Mouse (Mus musculus): Measurements from ENCODE around the gene Phc2. TPM values are rescaled to one million over a fixed set of nuclear protein-coding genes. Genes with fewer than 3 reads are reported as not detected.
A peak's percentile ranks its signal among the peaks of the same experiment; 100 is the strongest.

Phc2 gene
- total RNA-seq, 1 experiment from 2014 or later = 15.0 TPM

GRCm38 (mm10) chr4:128759214-128759613, 104.7 kb downstream of the Phc2 start:
- ATAC-seq (replicated peaks; ENCODE audit: insufficient number of reproducible peaks, low FRiP score, low TSS enrichment, poor library complexity, severe bottlenecking) = no peak

GRCm38 (mm10) chr4:128760029-128760428, 105.5 kb downstream of the Phc2 start:
- ATAC-seq (replicated peaks; ENCODE audit: insufficient number of reproducible peaks, low FRiP score, low TSS enrichment, poor library complexity, severe bottlenecking) = no peak

DNA sequence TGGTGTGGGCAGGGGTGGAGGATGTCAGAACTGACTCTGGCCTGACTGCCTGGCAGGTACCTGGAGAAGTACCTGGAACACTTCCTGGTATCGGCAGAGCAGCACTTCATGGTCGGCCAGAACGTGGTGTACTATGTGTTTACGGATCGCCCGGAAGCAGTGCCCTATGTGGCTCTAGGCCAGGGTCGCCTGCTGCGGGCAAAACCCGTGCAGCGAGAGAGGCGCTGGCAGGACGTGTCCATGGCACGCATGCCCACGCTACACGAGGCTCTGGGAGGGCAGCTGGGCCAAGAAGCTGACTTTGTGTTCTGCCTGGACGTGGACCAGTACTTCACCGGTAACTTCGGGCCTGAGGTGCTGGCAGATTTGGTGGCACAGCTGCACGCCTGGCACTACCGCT, 112.4 kb downstream of the Phc2 start:
- ATAC-seq (replicated peaks; ENCODE audit: insufficient number of reproducible peaks, low FRiP score, low TSS enrichment, poor library complexity, severe bottlenecking) = no peak

DNA sequence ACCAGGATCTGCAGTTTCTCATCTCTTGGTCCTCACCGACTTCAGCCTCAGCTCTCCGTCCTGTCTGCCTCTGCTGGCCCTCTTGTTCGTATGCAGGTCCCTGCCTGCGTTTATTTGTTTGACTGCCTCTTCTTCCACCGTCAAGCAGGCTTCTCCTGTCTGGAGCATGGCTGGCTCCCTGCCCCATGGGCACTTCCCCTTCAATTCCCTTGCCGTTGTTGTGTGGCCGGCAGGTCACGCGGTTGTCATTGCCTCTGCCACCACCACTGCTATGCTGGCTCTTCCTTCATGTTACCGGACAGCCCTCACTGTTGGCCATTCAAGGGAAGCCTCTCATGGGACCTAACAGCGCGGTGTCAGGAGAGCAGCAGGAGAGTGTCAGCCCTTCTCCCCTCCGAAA, 113.6 kb downstream of the Phc2 start:
- ATAC-seq (replicated peaks; ENCODE audit: insufficient number of reproducible peaks, low FRiP score, low TSS enrichment, poor library complexity, severe bottlenecking) = no peak

DNA sequence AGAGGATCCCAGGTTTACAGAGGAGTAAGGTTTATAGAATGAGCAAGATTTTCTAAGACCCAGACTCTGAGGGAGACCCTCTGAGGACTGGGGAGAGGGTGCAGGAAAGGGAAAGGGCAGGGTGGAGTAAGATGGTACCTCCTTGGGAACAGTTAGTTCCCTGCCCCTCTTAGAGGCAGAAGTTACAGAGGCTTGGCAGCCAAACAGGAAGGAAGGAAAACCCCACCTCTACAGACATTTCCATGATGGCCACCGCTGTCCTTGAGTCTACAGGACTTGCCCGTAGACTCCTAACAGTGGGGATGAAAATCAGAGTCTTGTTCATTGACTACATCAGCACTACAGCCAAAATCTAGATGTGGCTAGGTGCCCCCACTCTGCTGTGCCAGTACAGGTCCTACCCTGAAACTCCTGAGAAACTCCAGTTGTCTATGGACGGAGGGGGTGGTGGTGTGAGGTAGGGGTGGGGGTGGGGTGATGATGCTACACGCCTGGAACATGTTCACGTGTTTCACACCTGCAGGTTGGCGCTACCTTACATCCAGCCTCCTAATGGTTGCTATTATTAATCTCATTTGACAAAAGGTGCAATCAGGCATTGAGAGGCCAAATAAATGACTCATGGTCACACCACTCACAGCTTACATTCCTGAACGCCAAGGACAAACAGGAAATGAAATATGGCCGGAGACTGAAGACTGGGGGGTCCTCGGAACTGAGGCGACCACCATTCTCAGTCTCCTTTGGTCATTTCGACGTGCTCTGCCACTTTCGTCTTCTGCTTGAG, 115.3 kb downstream of the Phc2 start:
- ATAC-seq (replicated peaks; ENCODE audit: insufficient number of reproducible peaks, low FRiP score, low TSS enrichment, poor library complexity, severe bottlenecking) = no peak

- ATAC-seq (replicated peaks; ENCODE audit: insufficient number of reproducible peaks, low FRiP score, low TSS enrichment, poor library complexity, severe bottlenecking) = no peak
Observed at GRCm38 (mm10) chr4:128770698-128771097, 116.2 kb downstream of the Phc2 start.

DNA sequence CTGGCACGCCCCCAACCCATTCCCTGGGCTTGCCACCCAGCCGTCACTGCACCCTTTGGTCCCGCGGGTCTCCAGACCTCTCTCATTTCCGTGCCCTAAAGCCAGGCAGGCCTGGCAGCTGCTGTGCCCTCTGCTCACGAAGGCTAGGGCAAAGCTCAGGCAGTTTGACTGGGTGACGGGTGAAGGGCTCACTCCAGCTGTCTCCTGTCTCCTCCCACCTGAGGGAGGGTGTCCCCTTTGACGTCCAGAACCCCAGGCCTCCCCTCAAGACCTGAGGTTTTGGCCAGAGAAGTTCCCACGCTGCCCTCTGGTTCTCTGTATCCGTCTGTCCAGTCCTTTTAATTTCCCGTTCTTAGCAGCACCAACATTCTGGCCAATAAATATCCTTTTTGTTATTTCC, 119.3 kb downstream of the Phc2 start:
- ATAC-seq (replicated peaks; ENCODE audit: insufficient number of reproducible peaks, low FRiP score, low TSS enrichment, poor library complexity, severe bottlenecking) = no peak

GRCm38 (mm10) chr4:128774467-128774866, 120.0 kb downstream of the Phc2 start:
- no peak for ATAC-seq (replicated peaks; ENCODE audit: insufficient number of reproducible peaks, low FRiP score, low TSS enrichment, poor library complexity, severe bottlenecking)

- peak; percentile 77 for ATAC-seq (replicated peaks; ENCODE audit: insufficient number of reproducible peaks, low FRiP score, low TSS enrichment, poor library complexity, severe bottlenecking)
Observed at GRCm38 (mm10) chr4:128776568-128777289, 122.2 kb downstream of the Phc2 start.

DNA sequence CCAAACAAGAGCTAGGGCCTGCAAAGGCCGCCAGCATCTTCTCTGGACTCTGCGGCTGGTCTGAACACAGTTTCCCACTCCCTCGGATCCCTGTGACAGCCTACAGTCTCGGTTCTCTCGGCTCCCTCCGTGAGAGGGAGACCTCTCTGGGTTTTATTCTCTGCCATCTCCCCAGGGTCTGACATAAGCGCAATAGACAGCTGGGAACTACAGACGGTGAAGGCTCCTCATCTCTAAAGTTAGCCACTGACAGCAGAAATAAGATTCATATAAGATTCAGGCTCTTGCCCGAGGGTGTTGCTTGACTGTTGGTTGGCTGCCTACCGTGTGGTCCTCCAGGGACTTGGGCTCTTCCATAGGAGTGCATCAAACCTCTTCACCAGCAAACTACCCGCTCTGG, 123.1 kb downstream of the Phc2 start:
- ATAC-seq (replicated peaks; ENCODE audit: insufficient number of reproducible peaks, low FRiP score, low TSS enrichment, poor library complexity, severe bottlenecking) = no peak

- ATAC-seq (replicated peaks; ENCODE audit: insufficient number of reproducible peaks, low FRiP score, low TSS enrichment, poor library complexity, severe bottlenecking) = no peak
Observed at GRCm38 (mm10) chr4:128782037-128782436, 127.5 kb downstream of the Phc2 start.

DNA sequence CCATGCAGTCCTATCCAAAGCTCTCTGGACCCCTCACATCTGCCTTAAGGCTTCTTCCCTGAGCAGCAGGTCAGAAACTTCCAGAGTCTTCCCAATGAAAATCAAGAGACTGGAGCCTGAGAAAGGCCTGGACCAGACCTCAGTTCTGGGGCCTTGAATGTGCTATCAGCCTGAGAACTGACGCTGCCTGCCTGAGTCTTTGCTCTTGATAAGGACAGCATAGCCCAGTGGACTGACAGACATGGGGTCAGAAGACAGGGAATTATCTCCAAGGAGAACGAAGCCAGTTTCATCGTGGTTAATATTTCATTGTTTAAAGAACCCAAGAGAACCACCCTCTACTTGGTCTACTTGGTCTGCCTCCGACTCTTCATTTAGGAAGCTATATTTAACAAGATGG, 128.1 kb downstream of the Phc2 start:
- no peak for ATAC-seq (replicated peaks; ENCODE audit: insufficient number of reproducible peaks, low FRiP score, low TSS enrichment, poor library complexity, severe bottlenecking)

- no peak for ATAC-seq (replicated peaks; ENCODE audit: insufficient number of reproducible peaks, low FRiP score, low TSS enrichment, poor library complexity, severe bottlenecking)
Observed at GRCm38 (mm10) chr4:128784950-128785631, 130.6 kb downstream of the Phc2 start.

- ATAC-seq (replicated peaks; ENCODE audit: insufficient number of reproducible peaks, low FRiP score, low TSS enrichment, poor library complexity, severe bottlenecking) = no peak
Observed at GRCm38 (mm10) chr4:128785921-128786654, 131.6 kb downstream of the Phc2 start.

GRCm38 (mm10) chr4:128787023-128787939, 132.8 kb downstream of the Phc2 start:
- no peak for ATAC-seq (replicated peaks; ENCODE audit: insufficient number of reproducible peaks, low FRiP score, low TSS enrichment, poor library complexity, severe bottlenecking)

GRCm38 (mm10) chr4:128788108-128788507, 133.6 kb downstream of the Phc2 start:
- ATAC-seq (replicated peaks; ENCODE audit: insufficient number of reproducible peaks, low FRiP score, low TSS enrichment, poor library complexity, severe bottlenecking) = no peak

GRCm38 (mm10) chr4:128789646-128790045, 135.1 kb downstream of the Phc2 start:
- no peak for ATAC-seq (replicated peaks; ENCODE audit: insufficient number of reproducible peaks, low FRiP score, low TSS enrichment, poor library complexity, severe bottlenecking)

DNA sequence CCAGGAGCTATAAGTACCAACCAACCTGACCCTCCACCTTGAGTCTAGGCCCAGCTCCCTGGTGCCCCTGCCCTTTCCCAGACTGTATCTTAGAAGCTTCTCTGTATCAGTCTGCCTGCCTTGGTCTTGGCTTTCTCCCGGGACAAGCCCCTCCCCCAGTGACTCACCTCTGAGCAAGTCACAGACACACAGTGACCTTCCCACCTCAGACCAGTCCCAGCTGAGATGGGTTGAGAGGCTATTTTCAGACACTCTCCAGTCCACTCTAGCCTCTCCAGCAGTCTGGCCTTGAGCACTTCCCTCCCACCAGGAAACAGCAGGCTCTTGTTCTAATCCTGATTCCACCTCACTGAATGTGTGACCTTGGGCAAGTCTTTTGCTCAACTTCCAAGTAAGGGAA, 139.2 kb downstream of the Phc2 start:
- no peak for ATAC-seq (replicated peaks; ENCODE audit: insufficient number of reproducible peaks, low FRiP score, low TSS enrichment, poor library complexity, severe bottlenecking)

All from monocyte, adult 5-6 weeks (primary cell).